In the genomic region with DNA sequence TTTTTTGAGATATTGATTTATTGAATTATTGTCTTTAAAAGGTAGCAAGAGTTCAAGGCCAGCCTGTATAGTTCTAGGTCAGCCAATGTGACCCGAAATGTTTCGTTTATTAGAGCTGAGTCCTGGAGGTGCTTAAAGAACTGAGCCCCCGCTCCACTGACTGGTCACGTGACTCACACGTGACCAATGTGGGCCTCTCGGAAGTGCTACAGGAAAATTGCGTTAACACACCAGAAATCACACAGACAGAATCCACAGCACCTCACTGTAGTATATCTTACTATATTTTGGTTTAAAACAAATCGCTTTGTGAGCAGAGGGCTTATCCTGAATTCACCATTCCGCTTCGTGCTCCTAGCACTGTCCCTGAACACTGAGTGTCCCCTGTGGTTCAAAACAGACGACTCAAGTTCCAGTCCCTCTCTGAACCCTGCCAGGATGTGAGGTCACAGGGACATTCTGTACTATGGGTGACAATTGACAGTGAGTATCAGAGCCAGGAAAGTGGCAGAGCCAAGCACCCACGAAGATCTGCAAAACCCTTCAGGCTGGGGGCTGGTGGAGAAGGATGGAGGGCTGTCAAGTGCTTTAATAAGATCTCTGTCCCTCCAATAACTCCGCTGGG, we compare ENCODE assay signal across 10 mouse cellular contexts. TPM values are rescaled to one million over a fixed set of nuclear protein-coding genes. Genes with fewer than 3 reads are reported as not detected.
A peak's percentile ranks its signal among the peaks of the same experiment; 100 is the strongest.
DNase-seq lines count a peak whose midpoint lies in the region; ATAC-seq lines count a peak whose summit lies in the region.
"Had no signal": no experiment of that assay in that cellular context is flagged by ENCODE, and none has a peak within 500 bp of the region (broad histone marks: within the 10 kb centered on the region; RNA-seq: fewer than 3 reads in every experiment).

No protein-coding gene starts in this region.

- H3K9ac ChIP-seq in neural tube, embryonic 11.5 days (ENCODE audit: low read length): peak overlapping the region; percentile 69
- H3K9ac ChIP-seq in embryonic facial prominence, embryonic 12.5 days: no peak overlapping the region
- peak overlapping the region; percentile 83 for H3K9ac ChIP-seq in hindbrain, embryonic 16.5 days (ENCODE audit: low read depth, low read length)
- H3K9ac ChIP-seq in neural tube, embryonic 15.5 days (replicated peaks): peak overlapping the region; percentile 69; the same call in 1 of the 2 replicates

- ATAC-seq in neural tube, embryonic 11.5 days (ENCODE audit: insufficient read depth, low FRiP score, low TSS enrichment): no peak
- ATAC-seq in embryonic facial prominence, embryonic 12.5 days (ENCODE audit: insufficient number of reproducible peaks, insufficient read depth, low FRiP score, low TSS enrichment): no peak
- peak; percentile 27 for ATAC-seq in hindbrain, embryonic 16.5 days
- ATAC-seq in neural tube, embryonic 15.5 days (ENCODE audit: low FRiP score): no peak

- H3K27ac ChIP-seq in neural tube, embryonic 11.5 days (ENCODE audit: low read depth, low read length): no peak overlapping the region
- H3K27ac ChIP-seq in embryonic facial prominence, embryonic 12.5 days: no peak overlapping the region
- H3K27ac ChIP-seq in hindbrain, embryonic 16.5 days (ENCODE audit: low read depth, low read length): 0 out of 2 replicates have a peak overlapping the region, but pooled peaks have one; percentile 32
- H3K27ac ChIP-seq in neural tube, embryonic 15.5 days (replicated peaks): 0 out of 2 replicates have a peak overlapping the region, but pooled peaks have one; percentile 86

- H3K4me1 ChIP-seq in neural tube, embryonic 11.5 days (ENCODE audit: control insufficient read depth, insufficient read depth, low read length): peaks cover 7% of the 10 kb centered on the region
- no peaks in the 10 kb centered on the region for H3K4me1 ChIP-seq in embryonic facial prominence, embryonic 12.5 days
- H3K4me1 ChIP-seq in hindbrain, embryonic 16.5 days (ENCODE audit: control insufficient read depth, insufficient read depth, low read depth, low read length): peaks cover 30% of the 10 kb centered on the region
- peaks cover 48% of the 10 kb centered on the region for H3K4me1 ChIP-seq in neural tube, embryonic 15.5 days

- WGBS in neural tube, embryonic 11.5 days: 82% methylated on average over 13 of the region's 13 CpGs
- 69% methylated on average over 13 of the region's 13 CpGs for WGBS in embryonic facial prominence, embryonic 12.5 days
- WGBS in hindbrain, embryonic 16.5 days: 49% methylated on average over 13 of the region's 13 CpGs
- 59% methylated on average over 13 of the region's 13 CpGs for WGBS in neural tube, embryonic 15.5 days

- H3K4me3 ChIP-seq in neural tube, embryonic 11.5 days (ENCODE audit: low read depth, low read length): no peak overlapping the region; the same call in 1 of the 2 replicates
- peak overlapping the region; percentile 55 for H3K4me3 ChIP-seq in embryonic facial prominence, embryonic 12.5 days
- peak overlapping the region; percentile 69 for H3K4me3 ChIP-seq in hindbrain, embryonic 16.5 days (ENCODE audit: low read length)
- H3K4me3 ChIP-seq in neural tube, embryonic 15.5 days (replicated peaks): peak overlapping the region; percentile 62

- H3K36me3 ChIP-seq in neural tube, embryonic 11.5 days (ENCODE audit: control insufficient read depth, insufficient read depth, low read length): no peaks in the 10 kb centered on the region
- H3K36me3 ChIP-seq in embryonic facial prominence, embryonic 12.5 days: no peaks in the 10 kb centered on the region
- H3K36me3 ChIP-seq in hindbrain, embryonic 16.5 days (ENCODE audit: control insufficient read depth, insufficient read depth, low read length): no peaks in the 10 kb centered on the region
- no peaks in the 10 kb centered on the region for H3K36me3 ChIP-seq in neural tube, embryonic 15.5 days

- no peaks in the 10 kb centered on the region for H3K27me3 ChIP-seq in neural tube, embryonic 11.5 days (ENCODE audit: control insufficient read depth, insufficient read depth, low read length)
- H3K27me3 ChIP-seq in embryonic facial prominence, embryonic 12.5 days: peaks cover 11% of the 10 kb centered on the region
- no peaks in the 10 kb centered on the region for H3K27me3 ChIP-seq in hindbrain, embryonic 16.5 days (replicated peaks; ENCODE audit: control insufficient read depth, insufficient read depth, low read length)
- no peaks in the 10 kb centered on the region for H3K27me3 ChIP-seq in neural tube, embryonic 15.5 days (replicated peaks)

- H3K9me3 ChIP-seq in neural tube, embryonic 11.5 days (ENCODE audit: control insufficient read depth, low read length): no peaks in the 10 kb centered on the region
- H3K9me3 ChIP-seq in embryonic facial prominence, embryonic 12.5 days: no peaks in the 10 kb centered on the region
- H3K9me3 ChIP-seq in hindbrain, embryonic 16.5 days (ENCODE audit: control insufficient read depth, low read length): no peaks in the 10 kb centered on the region
- H3K9me3 ChIP-seq in neural tube, embryonic 15.5 days (replicated peaks): no peaks in the 10 kb centered on the region

- no peak for DNase-seq in neural tube, embryonic 11.5 days (ENCODE audit: low spot score)
- DNase-seq in neural tube, embryonic 10.5 days (ENCODE audit: extremely low spot score, low spot score): no peak
- DNase-seq in embryo, embryonic 9.5 days (ENCODE audit: extremely low spot score): no peak
- DNase-seq in yolk sac, embryonic 10.5 days (ENCODE audit: low spot score): no peak
- DNase-seq: gastrocnemius, postnatal 25 days; kidney, adult 2 months; thymus, postnatal 25 days had no signal

- peak overlapping the region; percentile 21; the same call in 1 of the 2 replicates for H3K4me2 ChIP-seq in neural tube, embryonic 11.5 days (ENCODE audit: low read depth)
- peak overlapping the region; percentile 99 for H3K4me2 ChIP-seq in embryonic facial prominence, embryonic 12.5 days (replicated peaks)
- peak overlapping the region; percentile 95 for H3K4me2 ChIP-seq in hindbrain, embryonic 16.5 days (ENCODE audit: low read length)
- H3K4me2 ChIP-seq in neural tube, embryonic 15.5 days: peak overlapping the region; percentile 96

RNA-seq across cellular contexts. Expression of a gene that starts 29.6 kb away (rescaled TPM):
- 112 and 114 TPM in 2 replicates for polyA plus RNA-seq in neural tube, embryonic 11.5 days (2014; fragmentation: Nextera tagmentation; extraction: Ambion mirVana)
- polyA plus RNA-seq in embryonic facial prominence, embryonic 12.5 days (2016; fragmentation: Nextera tagmentation; extraction: Ambion mirVana): 46.8 and 51.8 TPM in 2 replicates
- 110 and 116 TPM in 2 replicates for polyA plus RNA-seq in hindbrain, embryonic 16.5 days (2015; fragmentation: Nextera tagmentation; extraction: Ambion mirVana)
- polyA plus RNA-seq in neural tube, embryonic 15.5 days (2015; fragmentation: Nextera tagmentation; extraction: Ambion mirVana): 94.5 and 116 TPM in 2 replicates

Comparison
In these comparisons a context has a peak if more than half of its experiments do, and no peak if none do; other contexts are left out.
1. H3K27ac ChIP-seq: peak in hindbrain, embryonic 16.5 days (single experiment) and neural tube, embryonic 15.5 days (single experiment); none in neural tube, embryonic 11.5 days (single experiment) and embryonic facial prominence, embryonic 12.5 days (single experiment).
2. H3K4me2 ChIP-seq: peak in every context shown above with its lines; median percentile 99 in embryonic facial prominence, embryonic 12.5 days; 96 in neural tube, embryonic 15.5 days; 95 in hindbrain, embryonic 16.5 days; 21 in neural tube, embryonic 11.5 days.